Mouse (Mus musculus): ENCODE measurements at regions not wholly inside any gene's neighbourhood (a gene's known extent, or its start where the extent isn't known, plus 50 kb on each side); places are given as distances from the start of the nearest gene placed in this dataset.
A peak's percentile ranks its signal among the peaks of the same experiment; 100 is the strongest.

DNA sequence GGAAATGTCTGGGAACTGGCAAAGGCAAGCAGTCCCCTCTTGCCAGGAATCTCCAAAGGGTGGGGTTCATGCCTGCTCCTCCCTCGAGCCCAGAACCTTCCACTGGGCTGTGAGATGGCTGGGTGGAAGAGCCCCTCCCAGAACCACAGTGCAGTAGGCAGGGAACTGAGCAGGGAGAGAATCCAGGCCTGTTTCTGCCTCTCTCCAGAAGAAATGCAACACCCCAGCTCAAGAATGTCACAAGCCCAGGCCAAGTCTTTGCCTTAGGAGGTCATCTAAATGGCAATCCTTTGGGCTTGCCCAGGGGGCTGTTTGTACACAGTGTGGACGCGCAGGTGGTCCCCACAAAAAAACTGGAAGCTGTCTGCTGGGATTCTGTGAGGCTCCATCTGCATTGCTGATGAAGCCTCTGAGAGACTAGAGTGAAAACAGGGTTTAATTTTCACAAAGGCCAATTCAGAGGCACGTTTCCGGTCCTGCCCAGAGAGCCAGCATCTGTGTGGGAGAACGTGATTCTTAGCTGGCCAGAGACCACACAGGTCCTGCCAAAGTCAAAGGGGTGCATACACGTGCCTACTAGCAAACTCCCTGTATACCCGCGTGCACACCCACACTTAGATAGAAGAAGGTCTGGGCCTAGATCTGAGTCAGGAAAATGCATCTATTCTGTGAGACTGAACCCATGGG is 129.0 kb downstream of the Hmg20a start:
- no peak for DNase-seq

DNA sequence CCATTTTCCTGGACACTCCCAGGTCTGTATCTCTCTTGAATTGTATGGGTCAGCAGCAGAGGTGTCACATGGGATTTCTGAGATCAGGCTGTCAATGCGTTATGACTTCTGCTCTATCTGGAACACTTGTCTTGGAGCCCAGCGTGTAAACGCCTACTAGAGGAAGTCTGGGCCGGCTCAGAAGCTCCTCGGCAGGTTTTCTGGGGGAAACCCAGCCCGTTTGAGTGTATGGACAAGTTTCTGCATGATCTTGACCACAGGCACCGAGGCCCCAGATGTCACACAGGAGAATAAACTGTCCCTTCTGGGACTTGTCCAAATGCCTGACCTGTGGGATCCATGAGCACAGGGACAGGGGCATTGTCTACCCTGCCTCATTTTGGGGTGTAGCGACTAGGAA is 131.4 kb downstream of the Hmg20a start:
- DNase-seq = peak; percentile 26

DNA sequence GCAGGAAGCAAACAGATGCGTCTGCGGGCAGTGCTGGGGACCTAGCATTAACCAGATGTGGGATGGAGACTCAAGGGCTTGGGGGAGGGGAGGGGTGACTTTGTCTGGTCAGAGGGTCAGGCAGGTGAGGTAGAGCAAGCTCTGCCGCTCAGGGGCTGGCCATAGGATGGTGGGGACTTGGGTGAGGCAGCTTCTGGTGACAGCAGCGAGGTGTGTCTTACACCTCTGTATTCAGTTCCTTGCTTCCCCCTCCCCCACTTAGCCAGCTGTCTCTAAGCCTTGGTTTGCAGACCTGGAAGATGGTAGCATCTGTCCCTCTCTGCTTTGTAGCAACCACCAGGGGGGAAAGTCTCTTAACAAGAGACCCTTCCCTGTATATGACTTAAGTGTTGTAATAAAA is 131.8 kb downstream of the Hmg20a start:
- DNase-seq = peak; percentile 16

DNA sequence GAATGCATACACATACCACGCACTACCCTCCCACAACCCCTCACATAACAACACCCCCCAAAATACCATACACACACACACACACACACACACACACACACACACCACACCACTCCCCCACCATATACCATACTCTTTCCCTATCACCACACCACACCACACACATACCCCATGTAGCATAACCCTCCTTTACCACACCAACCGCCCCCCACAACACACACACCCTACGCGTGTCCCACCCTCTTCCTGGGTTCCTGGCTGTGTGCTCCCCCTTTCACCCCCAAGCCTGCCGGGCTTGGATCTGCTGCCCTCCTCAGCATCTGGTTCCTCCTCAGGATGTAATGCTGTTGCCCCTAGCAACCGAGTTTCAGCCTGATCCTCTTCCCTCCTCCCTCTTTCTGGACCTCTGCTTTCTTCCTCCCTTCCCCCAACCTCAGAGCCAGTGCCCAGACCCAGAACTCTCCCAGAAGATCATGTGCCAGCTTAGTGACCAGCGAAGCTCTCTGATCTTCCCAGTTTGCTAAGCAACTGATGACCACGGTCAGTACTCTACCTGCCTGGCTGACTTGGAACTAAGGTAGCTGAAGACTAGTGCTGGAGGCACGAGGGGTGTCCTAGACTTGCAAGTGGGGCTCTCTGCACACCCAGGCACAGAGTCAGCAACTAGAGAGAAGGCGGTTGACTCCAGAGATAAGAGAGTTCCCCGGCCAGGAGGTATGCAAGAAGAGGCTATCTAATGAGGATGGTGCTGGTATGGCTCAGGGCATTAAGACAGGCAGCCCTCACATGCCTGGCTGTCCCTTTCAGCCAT is 133.2 kb downstream of the Hmg20a start:
- no peak for DNase-seq

DNA sequence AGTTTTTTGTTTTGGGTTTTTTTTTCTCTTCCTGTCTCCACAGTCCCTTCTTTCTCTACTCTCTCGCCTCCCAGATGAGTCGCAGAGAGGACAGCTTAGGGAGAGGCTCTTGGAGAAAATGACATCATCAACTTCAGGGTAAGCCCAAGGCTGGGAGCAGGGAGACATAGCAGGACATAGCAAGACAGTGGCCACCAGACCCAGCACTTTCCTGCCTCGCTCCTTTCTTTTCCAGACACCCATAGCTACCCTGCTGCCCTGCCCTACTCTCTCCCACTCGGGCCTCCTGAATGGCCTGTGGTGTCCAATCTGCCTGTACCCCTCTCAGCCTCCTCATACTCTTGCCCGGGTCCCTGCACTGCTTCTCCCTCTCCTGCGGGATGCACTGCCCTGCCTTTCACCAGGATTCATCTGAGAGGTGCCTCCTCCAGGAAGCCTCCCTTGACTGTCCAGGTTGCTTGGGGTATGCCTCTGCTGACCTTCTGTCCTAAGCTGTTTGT is 133.8 kb downstream of the Hmg20a start:
- no peak for DNase-seq

DNA sequence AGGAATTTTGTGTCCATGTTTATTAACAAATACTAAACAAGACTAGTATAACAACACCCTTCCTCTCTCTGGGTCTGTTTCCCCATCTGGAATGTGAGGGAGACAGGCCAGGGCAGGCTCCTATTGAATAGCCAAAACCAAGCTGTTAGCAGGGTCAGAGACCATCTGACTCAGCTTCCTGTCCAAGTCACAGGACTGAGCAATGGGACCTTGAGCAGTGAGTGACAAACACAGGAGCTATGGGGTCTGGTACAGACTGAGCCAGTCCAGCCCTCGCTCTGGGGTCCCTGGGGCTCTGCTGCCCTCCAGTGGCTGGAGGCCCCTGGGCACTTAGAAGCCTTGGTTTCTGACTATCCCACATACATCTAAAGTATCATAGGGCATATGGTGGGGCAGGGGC is 134.4 kb downstream of the Hmg20a start:
- peak; percentile 87 for DNase-seq

DNA sequence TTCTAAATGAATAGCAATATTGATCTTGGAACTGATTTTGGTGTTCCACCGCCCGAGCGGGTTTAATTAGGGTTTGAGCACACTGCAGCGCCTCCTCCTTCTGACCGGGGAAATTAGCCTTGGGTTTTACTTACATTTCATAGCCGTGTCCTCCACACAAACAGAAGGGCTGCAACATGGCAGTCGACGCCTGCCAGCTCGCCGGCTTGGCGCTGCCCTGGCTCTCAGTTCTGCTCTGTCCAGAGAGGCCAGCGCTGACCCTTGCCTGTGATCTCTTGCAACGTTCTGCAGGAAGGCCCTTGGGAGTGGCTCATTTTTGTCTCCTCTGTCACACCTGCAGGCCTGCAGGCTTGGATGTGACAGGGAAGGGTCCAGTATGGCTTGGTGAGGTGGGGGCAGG is 135.2 kb downstream of the Hmg20a start:
- no peak for DNase-seq

DNA sequence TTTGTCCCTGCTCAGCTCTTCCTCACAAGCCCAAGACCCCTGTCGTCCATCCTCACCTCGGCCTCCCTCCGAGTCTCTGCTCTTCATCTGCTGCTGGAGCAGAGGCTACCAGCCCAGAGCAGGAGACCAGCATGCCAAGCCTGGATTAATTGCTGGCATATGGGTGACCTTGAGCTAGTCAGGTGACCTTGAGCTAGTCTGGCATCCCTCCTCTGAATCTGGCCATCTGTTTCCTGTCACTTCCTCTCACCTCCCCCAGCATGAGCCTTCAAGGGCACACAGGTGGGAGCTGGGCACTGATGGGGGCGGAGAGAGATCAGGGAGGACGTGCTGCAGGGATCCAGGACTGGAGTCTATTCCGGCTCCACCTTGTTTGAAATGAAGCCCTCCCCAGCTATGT is 135.7 kb downstream of the Hmg20a start:
- DNase-seq = no peak

DNA sequence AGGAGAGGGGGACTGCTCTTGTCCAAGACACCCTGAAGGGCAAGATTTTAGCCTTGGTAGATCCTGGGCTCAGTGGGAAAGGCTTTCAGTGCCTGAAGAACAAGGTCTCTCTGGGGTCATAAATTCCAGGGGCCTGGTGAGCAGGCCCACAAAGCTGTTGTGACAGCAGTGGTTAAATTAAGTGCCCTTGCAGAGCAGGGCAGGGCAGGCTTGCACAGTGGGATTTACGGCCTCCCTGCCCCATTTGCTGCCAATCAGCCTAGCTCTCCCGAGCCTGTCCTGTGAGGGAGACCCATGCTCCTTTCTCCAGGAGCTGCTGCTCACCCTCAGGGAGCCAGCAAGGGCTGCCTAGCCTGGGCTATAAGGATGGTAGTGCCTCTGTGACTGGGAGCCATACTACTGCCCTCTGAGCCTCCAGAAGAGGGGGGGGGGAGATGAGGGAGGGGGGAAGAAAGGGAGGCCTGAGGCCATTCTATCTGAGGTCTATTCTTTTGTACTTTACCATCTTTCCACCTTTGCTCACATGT is 141.3 kb downstream of the Hmg20a start:
- DNase-seq = no peak

DNA sequence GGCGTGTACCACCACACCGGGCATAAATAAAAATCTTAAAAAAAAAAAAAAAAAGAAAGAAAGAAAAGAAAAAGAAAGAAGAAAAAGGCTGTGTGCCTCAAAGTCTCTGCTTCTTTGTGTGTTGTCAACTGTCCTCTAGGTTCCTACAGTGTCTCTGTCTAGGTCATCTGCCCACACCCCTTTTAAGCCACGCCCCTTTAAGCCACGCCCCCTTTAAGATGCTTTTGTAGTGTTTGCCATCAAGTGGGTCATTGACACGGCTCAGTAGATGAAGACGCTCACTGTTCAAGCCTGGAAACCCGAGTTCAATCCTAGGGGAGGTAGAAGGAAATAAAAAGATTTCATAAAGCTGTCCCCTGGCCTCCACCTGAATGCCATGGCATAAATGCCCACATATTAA is 144.0 kb downstream of the Hmg20a start:
- no peak for DNase-seq

DNA sequence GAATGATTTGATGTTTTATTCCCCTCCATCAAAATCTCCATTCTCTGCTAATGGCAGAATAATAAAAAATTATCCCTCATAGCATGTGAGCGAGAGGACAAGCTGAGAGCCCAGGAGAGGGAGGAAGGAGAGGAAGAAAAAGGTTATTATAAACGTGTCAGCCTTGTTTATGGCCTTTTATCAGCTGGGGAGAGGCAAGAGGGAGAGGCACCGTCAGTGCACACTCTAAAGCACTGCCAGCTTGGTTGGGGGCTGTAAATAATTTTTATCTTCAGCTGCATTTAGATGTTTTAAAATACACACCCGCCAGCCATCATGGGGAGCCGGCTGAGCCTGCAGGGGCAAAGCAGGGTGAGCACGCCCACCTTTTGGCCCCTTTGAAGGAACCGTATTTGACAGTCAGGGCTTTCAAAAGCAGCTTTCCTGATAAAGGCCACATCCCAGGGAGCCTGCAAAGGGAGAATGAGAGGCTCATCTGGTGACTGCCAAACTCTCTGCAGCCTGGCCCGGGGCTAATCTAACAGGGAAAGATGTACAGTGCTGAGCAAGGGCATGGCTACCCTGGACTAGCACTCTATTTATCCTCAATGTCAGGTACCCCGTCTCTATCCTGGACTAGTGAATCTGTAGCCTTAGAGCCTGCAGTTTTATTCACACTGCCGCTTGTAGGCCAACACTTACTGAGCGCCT is 145.8 kb downstream of the Hmg20a start:
- no peak for DNase-seq

All from thymus, postnatal 4 days (tissue).